Mouse (Mus musculus): ENCODE measurements at regions not wholly inside any gene's neighbourhood (a gene's known extent, or its start where the extent isn't known, plus 50 kb on each side); places are given as distances from the start of the nearest gene placed in this dataset.
A peak's percentile ranks its signal among the peaks of the same experiment; 100 is the strongest.

DNA sequence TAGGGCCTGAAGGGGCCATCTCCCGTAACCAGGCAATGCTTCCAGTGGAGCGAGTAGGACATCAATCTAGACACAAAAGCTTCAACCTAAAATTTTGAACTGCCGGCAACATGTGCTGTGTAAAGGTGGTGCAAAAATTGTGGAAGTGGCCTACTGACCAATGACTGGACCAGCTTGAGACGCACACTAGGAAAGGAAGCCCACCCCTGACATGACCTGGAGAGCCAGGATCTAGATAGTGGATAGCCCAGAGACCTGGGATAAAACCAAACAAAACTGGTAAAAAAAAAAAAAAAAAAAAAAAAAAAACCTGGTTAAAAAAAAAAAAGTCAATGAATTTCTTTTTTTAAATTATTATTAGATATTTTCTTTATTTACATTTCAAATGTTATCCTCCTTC, 437.2 kb downstream of the Gtdc1 start:
- Histone ChIP-seq H3K4me3 (ENCODE audit: insufficient read depth in 1 of 2, low read depth in 1 of 2, low read length in 2 of 2, poor library complexity in 1 of 2, severe bottlenecking in 1 of 2) (no peak overlapping the region), H3K9ac (ENCODE audit: insufficient read depth, low read depth, low read length, poor library complexity, severe bottlenecking) (no peak overlapping the region), H3K36me3 (ENCODE audit: control insufficient read depth, insufficient read depth, low read length, poor library complexity, severe bottlenecking) (no peaks in the 10 kb centered on the region), H3K4me1 (ENCODE audit: control insufficient read depth in 2 of 2, insufficient read depth in 2 of 2, low read length in 2 of 2, poor library complexity in 1 of 2) (no peaks in the 10 kb centered on the region), H3K9me3 (ENCODE audit: control insufficient read depth, insufficient read depth, low read depth, low read length) (no peaks in the 10 kb centered on the region), H3K27ac (ENCODE audit: insufficient read depth, low read depth, low read length, poor library complexity, severe bottlenecking) (no peak overlapping the region)
- no peak for DNase-seq (ENCODE audit: low read depth, low spot score)
- no peak for TF ChIP-seq HCFC1 (IDR thresholded peaks at IDR 0.05; ENCODE audit: borderline replicate concordance, insufficient read depth, low read length)
- TF ChIP-seq ZNF384 (IDR thresholded peaks at IDR 0.05; ENCODE audit: low read depth, low read length), result peak; percentile 85; the same call in 1 of the 2 replicates
- no peak for TF ChIP-seq CHD2 (IDR thresholded peaks at IDR 0.05; ENCODE audit: low read depth, low read length)
- TF ChIP-seq MAFK (IDR thresholded peaks at IDR 0.05; ENCODE audit: insufficient read depth, low read depth, low read length), result no peak
- in situ Hi-C loops (cut with MboI; ENCODE audit: low sequenced_read_pairs in 2 of 2, unreplicated experiment in 2 of 2), result no loop called here

- H3K9me3 ChIP-seq (ENCODE audit: control insufficient read depth, insufficient read depth, low read depth, low read length), result no peaks in the 10 kb centered on the region
- no peak for TF ChIP-seq HCFC1 (IDR thresholded peaks at IDR 0.05; ENCODE audit: borderline replicate concordance, insufficient read depth, low read length)
- TF ChIP-seq ZNF384 (IDR thresholded peaks at IDR 0.05; ENCODE audit: low read depth, low read length), result no peak
- TF ChIP-seq MAFK (IDR thresholded peaks at IDR 0.05; ENCODE audit: insufficient read depth, low read depth, low read length), result no peak
- no peak for TF ChIP-seq ZC3H11A (IDR thresholded peaks at IDR 0.05; ENCODE audit: borderline replicate concordance, low read depth, low read length)
- no peak for TF ChIP-seq CHD2 (IDR thresholded peaks at IDR 0.05; ENCODE audit: low read depth, low read length)
- DNase-seq (ENCODE audit: low read depth, low spot score), result no peak
- in situ Hi-C loops (cut with MboI; ENCODE audit: low sequenced_read_pairs in 2 of 2, unreplicated experiment in 2 of 2), result no loop called here
- no peak overlapping the region for H3K9ac ChIP-seq (ENCODE audit: insufficient read depth, low read depth, low read length, poor library complexity, severe bottlenecking)
- no peak overlapping the region for H3K27ac ChIP-seq (ENCODE audit: insufficient read depth, low read depth, low read length, poor library complexity, severe bottlenecking)
- H3K4me3 ChIP-seq (ENCODE audit: insufficient read depth in 1 of 2, low read depth in 1 of 2, low read length in 2 of 2, poor library complexity in 1 of 2, severe bottlenecking in 1 of 2), result no peak overlapping the region
- H3K4me1 ChIP-seq (ENCODE audit: control insufficient read depth in 2 of 2, insufficient read depth in 2 of 2, low read length in 2 of 2, poor library complexity in 1 of 2), result no peaks in the 10 kb centered on the region
- H3K36me3 ChIP-seq (ENCODE audit: control insufficient read depth, insufficient read depth, low read length, poor library complexity, severe bottlenecking), result no peaks in the 10 kb centered on the region
Measured at GRCm38 (mm10) chr2:44485880-44486279, 441.6 kb downstream of the Gtdc1 start.

GRCm38 (mm10) chr2:44479746-44480145, 447.7 kb downstream of the Gtdc1 start:
- H3K4me3 ChIP-seq (ENCODE audit: insufficient read depth in 1 of 2, low read depth in 1 of 2, low read length in 2 of 2, poor library complexity in 1 of 2, severe bottlenecking in 1 of 2), result no peak overlapping the region
- no peaks in the 10 kb centered on the region for H3K4me1 ChIP-seq (ENCODE audit: control insufficient read depth in 2 of 2, insufficient read depth in 2 of 2, low read length in 2 of 2, poor library complexity in 1 of 2)
- TF ChIP-seq MAFK (IDR thresholded peaks at IDR 0.05; ENCODE audit: insufficient read depth, low read depth, low read length) (no peak), HCFC1 (IDR thresholded peaks at IDR 0.05; ENCODE audit: borderline replicate concordance, insufficient read depth, low read length) (no peak), ZC3H11A (IDR thresholded peaks at IDR 0.05; ENCODE audit: borderline replicate concordance, low read depth, low read length) (no peak), CHD2 (IDR thresholded peaks at IDR 0.05; ENCODE audit: low read depth, low read length) (no peak), ZNF384 (IDR thresholded peaks at IDR 0.05; ENCODE audit: low read depth, low read length) (no peak)
- no peaks in the 10 kb centered on the region for H3K36me3 ChIP-seq (ENCODE audit: control insufficient read depth, insufficient read depth, low read length, poor library complexity, severe bottlenecking)
- in situ Hi-C loops (cut with MboI; ENCODE audit: low sequenced_read_pairs in 2 of 2, unreplicated experiment in 2 of 2), result no loop called here
- H3K9me3 ChIP-seq (ENCODE audit: control insufficient read depth, insufficient read depth, low read depth, low read length), result no peaks in the 10 kb centered on the region
- H3K9ac ChIP-seq (ENCODE audit: insufficient read depth, low read depth, low read length, poor library complexity, severe bottlenecking), result no peak overlapping the region
- DNase-seq (ENCODE audit: low read depth, low spot score), result no peak
- no peak overlapping the region for H3K27ac ChIP-seq (ENCODE audit: insufficient read depth, low read depth, low read length, poor library complexity, severe bottlenecking)

DNA sequence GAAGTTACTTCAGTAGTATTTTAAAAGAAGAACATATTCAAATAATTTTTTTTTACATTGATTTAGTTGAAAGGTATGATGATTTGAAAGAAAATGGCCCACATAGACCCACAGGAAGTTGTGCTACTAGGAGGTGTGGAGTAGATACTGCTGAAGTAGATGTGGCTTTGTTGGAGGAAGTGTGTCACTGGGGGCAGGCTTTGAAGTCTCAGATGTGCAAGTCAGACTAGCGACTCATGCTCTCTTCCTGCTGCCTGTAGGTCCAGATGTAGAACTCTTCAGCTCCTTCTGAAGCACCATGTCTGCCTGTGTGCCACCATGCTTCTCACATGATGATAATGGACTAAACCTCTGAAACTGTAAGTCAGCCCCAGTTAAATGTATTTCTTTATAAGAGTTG, 452.0 kb downstream of the Gtdc1 start:
- peaks cover 0 to 3% of the 10 kb centered on the region in 2 experiments; a peak in 1 of 4 replicates for H3K4me1 ChIP-seq (ENCODE audit: control insufficient read depth in 2 of 2, insufficient read depth in 2 of 2, low read length in 2 of 2, poor library complexity in 1 of 2)
- H3K27ac ChIP-seq (ENCODE audit: insufficient read depth, low read depth, low read length, poor library complexity, severe bottlenecking), result 0 out of 2 replicates have a peak overlapping the region, but pooled peaks have one; percentile 19
- in situ Hi-C loops (cut with MboI; ENCODE audit: low sequenced_read_pairs in 2 of 2, unreplicated experiment in 2 of 2), result no loop called here
- no peak for TF ChIP-seq ZC3H11A (IDR thresholded peaks at IDR 0.05; ENCODE audit: borderline replicate concordance, low read depth, low read length)
- no peak for TF ChIP-seq ZNF384 (IDR thresholded peaks at IDR 0.05; ENCODE audit: low read depth, low read length)
- TF ChIP-seq MAFK (IDR thresholded peaks at IDR 0.05; ENCODE audit: insufficient read depth, low read depth, low read length), result no peak
- TF ChIP-seq CHD2 (IDR thresholded peaks at IDR 0.05; ENCODE audit: low read depth, low read length), result no peak
- TF ChIP-seq HCFC1 (IDR thresholded peaks at IDR 0.05; ENCODE audit: borderline replicate concordance, insufficient read depth, low read length), result no peak
- no peaks in the 10 kb centered on the region for H3K36me3 ChIP-seq (ENCODE audit: control insufficient read depth, insufficient read depth, low read length, poor library complexity, severe bottlenecking)
- no peak overlapping the region for H3K4me3 ChIP-seq (ENCODE audit: insufficient read depth in 1 of 2, low read depth in 1 of 2, low read length in 2 of 2, poor library complexity in 1 of 2, severe bottlenecking in 1 of 2)
- no peaks in the 10 kb centered on the region for H3K9me3 ChIP-seq (ENCODE audit: control insufficient read depth, insufficient read depth, low read depth, low read length)
- no peak overlapping the region for H3K9ac ChIP-seq (ENCODE audit: insufficient read depth, low read depth, low read length, poor library complexity, severe bottlenecking)
- no peak for DNase-seq (ENCODE audit: low read depth, low spot score)

DNA sequence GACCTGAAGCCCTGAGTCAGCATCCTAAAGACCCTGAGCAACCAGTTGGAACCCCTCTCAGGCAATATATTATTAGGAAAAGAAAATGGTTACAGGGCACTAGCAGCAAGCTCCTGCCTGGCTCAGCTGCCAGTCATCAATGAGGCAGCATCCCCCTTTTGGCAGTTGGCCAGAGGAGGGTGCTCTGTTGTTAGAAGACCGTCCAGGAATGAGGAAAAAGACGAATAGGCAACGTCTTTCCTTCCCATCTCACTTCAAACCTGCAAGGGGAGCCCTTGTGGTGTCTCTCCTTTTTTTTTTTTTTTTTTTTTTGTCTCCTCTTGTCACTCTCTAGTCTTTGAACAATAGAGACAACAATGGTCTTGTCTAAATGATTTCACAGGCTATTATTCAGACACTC, 452.8 kb downstream of the Gtdc1 start:
- no peak for DNase-seq (ENCODE audit: low read depth, low spot score)
- TF ChIP-seq ZNF384 (IDR thresholded peaks at IDR 0.05; ENCODE audit: low read depth, low read length), result peak; percentile 94
- no peak for TF ChIP-seq CHD2 (IDR thresholded peaks at IDR 0.05; ENCODE audit: low read depth, low read length)
- TF ChIP-seq MAFK (IDR thresholded peaks at IDR 0.05; ENCODE audit: insufficient read depth, low read depth, low read length), result peak; percentile 6; the same call in 1 of the 2 replicates
- TF ChIP-seq ZC3H11A (IDR thresholded peaks at IDR 0.05; ENCODE audit: borderline replicate concordance, low read depth, low read length), result peak; percentile 29; the same call in 1 of the 2 replicates
- Histone ChIP-seq H3K9me3 (ENCODE audit: control insufficient read depth, insufficient read depth, low read depth, low read length) (no peaks in the 10 kb centered on the region), H3K4me1 (ENCODE audit: control insufficient read depth in 2 of 2, insufficient read depth in 2 of 2, low read length in 2 of 2, poor library complexity in 1 of 2) (peaks cover 0 to 3% of the 10 kb centered on the region in 2 experiments; a peak in 1 of 4 replicates), H3K9ac (ENCODE audit: insufficient read depth, low read depth, low read length, poor library complexity, severe bottlenecking) (no peak overlapping the region), H3K27ac (ENCODE audit: insufficient read depth, low read depth, low read length, poor library complexity, severe bottlenecking) (no peak overlapping the region), H3K4me3 (ENCODE audit: insufficient read depth in 1 of 2, low read depth in 1 of 2, low read length in 2 of 2, poor library complexity in 1 of 2, severe bottlenecking in 1 of 2) (no peak overlapping the region), H3K36me3 (ENCODE audit: control insufficient read depth, insufficient read depth, low read length, poor library complexity, severe bottlenecking) (no peaks in the 10 kb centered on the region)
- in situ Hi-C loops (cut with MboI; ENCODE audit: low sequenced_read_pairs in 2 of 2, unreplicated experiment in 2 of 2), result no loop called here

All from ES-E14 (cell line).